Mouse (Mus musculus) ZHBTc4 (cell line): ENCODE data around the gene RPS10-NUDT3.

ENCODE experiments used
- DNase-seq: peaks from one replicate; pipeline ENCODE4 v3.0.0-alpha.2; 2011; ENCODE audit warnings: low read depth, low spot score

The RPS10-NUDT3 gene

DNA sequence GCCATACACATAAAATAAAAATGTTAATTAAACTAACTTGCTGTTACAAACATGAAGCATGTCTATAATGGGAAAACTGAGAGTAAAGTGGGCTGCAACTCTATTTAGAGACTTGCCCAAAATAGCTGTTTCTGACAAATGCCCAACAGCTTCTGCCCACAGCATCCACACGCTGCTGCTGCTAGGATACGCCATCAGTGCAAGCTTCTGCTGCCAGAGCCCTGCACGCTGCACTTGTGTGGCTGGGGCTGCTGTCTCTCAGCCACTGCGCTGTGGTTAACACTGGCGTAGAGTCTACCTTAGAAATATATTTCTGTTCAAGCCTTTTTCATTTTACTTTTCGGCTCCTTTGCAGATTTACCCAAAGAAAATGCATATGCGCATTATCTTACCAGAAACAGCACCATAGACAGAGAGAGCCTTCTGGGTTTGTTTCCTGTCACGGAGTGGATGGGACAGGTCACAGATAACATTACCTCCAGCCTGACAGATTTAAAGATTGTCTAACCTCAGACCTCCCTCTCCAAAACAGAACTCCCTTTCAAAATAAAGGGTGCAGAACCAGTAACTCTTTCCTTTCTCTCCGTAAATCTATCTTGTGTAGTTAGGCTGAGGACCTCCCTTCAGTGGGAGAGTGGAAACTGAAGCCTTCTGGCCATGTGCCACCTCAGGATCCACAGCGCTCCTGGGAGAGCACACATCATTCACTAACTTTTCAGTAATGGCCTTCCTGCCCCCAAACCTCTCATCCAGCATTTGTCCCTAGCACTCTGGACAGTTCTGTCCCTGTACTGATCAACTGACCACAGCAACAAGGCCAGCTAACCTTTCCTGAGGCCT lies 24.1 kb downstream of the RPS10-NUDT3 start:
- no peak for DNase-seq

DNA sequence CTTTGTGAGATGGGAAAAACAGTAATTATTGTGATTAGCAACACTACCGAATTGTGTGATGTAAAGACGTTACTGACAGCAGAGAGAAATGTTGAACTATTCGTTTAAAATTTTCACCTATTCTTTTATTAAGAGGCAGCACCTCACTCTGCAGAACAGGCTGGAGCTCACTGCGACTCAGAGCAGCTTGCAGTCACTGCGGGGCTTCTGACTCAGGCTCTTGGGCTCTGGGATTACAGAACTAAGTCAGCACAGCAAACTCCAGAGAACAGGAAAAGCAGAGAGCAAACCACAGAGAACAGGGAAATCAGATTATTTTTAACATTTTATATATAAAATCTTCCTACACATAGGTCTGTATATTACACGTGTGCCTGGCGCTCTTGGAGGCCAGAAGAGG lies 25.4 kb downstream of the RPS10-NUDT3 start:
- no peak for DNase-seq

DNA sequence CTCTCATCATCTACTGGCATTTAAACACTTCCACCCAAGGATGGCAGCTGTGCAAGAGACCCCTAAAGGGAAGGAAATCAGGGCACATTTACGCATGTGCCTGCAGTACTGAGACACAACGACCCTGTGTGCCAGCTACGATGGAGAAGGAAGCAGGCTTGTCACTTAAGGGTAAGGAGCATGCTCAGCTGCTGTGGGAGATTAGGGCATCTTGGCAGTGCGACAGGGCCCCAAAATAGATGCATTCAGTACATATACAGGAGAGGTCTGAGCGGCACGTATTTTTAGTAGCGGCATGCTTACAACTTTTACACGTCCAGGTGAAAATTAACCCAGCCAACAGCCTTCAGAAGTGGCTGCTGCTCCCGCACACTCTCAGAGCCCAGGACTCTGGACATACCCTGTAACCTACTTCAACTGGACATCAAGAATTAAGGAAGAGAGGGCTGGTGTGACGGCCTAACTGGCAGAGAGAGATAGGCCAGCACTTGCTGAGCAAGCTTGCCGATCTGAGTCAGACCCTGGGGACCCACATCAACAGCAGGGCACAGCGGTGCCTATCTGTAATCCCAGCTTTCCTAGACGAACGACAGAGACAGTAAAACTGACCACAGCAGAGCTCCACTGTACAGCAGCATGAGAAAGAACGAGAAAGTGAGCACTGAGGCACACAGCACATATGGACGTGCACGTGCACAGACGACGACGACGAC lies 31.3 kb downstream of the RPS10-NUDT3 start:
- DNase-seq = no peak

DNA sequence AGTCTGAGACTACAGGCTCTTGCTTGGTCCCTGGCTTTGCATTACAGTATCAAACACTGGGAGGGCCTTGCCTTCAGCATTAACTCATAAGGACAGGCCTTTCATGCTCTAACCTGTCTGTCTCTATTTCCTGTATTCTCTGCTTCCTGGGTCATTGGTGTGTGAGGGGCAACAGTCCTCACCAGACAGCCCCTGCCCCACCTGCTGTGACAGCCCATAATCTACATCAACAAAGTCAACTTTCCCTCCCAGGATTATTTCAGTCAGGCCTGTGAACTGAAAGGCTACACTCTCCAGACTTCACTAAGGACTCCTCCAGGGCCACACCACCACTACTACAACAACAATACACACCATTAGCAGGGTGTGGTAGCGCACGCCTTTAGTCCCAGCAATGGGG lies 32.0 kb downstream of the RPS10-NUDT3 start:
- peak; percentile 86 for DNase-seq

DNA sequence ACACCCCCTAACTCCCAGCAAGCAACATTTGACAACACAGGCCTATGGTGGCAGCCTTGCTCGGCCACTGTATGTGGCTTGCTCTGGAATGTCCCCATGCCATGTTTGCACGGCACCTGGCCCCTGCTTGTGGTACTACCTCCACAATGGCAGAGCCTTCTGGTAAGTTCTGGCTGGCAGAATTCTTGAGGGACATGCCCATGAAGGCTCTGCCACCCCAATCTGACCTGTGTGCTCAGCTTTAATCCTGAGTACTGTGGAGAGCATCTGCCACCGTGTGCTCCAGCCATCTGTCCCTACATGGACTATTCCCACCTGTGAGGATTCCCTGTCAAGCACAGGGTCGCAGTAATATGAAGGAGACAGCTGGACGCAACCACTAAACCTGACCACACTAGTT lies 34.2 kb downstream of the RPS10-NUDT3 start:
- no peak for DNase-seq

DNA sequence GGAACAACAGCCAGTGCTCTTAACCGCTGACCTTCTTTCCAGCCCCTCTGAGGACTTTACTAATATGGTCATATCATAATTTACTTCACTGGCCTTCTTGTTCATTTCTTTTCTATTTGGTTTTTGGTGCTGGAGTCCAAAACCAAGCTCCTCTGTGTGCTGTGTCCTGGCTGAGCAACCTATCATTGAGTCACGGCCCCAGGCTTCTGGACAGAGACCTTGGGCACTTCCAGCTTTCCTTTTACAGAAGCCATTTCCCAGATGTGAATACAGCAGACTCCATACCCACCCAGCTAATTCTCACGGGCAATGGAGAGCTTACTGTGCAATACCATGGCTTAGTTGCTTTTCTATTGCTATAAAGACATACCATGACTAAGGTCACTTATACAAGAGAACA lies 34.7 kb downstream of the RPS10-NUDT3 start:
- no peak for DNase-seq

DNA sequence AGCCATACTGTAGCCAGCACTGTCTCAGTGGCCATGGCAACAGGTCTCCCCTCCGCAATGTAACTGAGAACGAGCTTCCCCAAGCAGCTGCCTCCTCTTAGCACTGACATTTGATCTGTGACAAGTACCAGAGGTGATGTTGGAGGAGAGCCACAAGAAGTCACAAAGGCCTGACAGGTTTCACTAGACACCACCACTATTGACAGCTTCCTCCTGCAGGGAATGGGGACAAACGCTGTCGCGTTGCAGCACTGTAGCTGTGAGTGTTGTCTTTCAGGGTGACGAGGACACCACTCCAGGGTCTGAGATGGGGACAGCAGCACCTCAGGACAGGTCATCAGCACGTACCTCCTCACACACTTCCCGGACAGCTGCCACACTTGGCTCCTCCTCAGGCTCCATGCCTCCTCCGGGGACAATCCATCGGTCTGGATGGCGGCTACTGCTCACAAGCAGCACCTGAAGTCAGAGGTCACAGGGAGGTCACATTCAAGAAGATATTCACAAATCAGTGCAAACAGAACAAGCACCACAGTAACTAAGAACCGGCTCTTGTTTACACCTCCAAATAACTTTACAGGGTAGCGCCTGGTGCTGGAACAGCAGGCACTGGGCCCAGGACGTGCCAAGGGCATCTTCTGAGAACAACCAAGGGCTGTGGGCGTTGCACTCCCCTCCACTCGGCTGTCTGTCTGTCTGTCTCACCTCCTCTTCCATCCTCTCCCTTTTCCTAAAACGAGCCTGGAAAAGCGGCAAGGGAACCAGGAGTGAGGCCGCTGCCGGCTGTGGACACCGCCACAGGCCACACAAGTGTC lies 38.4 kb downstream of the RPS10-NUDT3 start:
- DNase-seq = no peak

DNA sequence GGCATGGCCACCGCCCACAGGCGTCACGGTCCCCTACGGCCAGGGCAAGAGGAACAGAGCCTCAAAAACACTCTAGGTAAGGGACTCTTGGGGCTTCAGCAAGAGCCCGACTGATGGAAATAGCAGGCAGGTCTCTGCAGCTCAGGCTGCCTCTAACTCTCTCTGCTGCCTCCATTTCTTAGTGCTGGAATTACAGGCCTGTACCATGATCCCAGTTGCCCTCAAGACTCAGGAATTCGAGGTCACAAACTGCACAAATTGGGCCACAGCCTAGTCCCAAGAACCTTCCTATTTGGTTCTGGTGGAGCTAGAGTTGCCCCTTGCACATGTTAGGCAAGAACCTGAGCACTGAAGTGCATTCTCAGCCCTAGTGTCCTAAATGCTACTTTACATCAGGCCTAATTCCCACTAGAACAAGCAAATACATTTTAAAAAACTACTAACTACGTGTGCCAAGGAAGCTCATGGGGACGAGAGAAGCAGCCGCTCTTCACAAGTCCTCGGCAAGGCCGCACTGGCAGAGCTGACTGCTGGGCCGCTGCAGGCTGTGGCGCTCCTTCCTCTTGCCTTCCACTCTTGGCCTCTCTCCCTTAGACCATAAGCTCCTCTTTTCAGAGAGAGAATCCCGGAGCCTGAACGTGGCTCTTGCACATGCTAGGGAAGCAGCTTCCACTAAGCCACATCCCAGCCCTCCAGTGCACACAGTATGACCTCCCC lies 39.2 kb downstream of the RPS10-NUDT3 start:
- no peak for DNase-seq

DNA sequence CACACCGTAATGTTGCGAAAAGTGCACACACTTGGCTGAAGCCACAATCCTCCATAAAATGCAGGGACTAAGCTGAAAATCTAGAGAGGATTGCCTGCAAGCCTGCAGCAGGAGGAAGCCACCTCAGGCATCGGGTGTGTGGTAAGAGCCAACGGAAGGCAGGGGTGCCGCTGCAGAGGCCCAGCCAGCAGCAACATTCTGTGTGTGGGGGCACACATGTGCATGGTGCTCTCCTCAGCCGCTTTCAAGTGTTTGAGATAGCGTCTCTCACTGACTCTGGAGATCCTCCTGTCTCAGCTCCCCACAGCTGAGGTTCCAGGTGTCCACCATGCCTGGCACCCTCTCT lies 42.5 kb downstream of the RPS10-NUDT3 start:
- no peak for DNase-seq

DNA sequence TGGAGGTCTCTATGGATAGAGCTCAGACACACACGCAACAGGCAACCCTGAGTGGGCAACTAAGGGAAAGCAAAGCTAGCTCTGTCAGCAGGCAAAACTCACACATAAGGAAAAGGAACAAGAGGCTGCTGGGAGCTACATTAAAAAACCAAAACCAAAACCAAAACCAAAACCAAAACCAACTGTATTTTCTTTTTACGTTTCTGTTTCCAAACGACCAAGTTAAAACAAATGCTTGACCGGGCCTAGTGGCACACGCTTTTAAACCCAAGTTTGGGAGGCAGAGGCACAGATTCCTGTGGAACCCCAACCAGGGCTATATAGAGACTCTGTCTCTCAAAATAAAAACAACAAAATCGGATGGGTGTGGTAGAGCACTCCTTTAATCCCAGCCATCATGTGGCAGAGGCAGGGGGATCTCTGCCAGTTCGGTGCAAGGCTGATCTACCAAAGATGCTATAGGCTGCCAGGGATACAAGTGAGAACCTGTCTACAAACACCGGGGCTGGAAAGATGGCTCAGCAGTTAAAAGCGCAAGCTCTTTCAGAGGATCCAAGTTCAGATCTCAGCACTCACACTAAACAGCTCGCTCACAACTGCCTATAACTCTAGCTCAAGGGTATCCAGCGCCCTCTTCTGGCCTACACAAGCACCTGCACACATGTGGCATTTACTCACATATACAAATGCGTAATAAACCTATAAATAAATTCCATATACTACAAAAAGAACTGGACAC lies 43.0 kb downstream of the RPS10-NUDT3 start:
- DNase-seq = peak; percentile 78

DNA sequence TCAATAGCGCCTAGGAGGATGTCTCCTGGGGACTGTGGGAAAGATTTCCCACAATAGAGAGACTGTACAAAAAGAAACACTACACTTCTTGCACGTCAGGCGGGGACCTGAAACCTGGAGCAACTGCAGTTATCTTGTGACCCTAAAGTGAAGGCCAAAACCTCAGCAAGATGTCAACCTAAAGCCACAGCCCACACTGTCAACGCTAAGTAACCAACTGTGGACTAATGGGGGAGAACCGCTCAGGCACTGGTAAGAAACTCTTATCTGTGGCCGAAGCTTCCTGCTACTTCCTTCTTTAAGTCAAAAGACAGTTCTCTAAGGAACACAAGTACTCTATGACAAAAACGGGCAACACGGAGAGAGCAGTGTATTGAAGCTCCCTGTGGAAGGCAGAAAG lies 46.8 kb downstream of the RPS10-NUDT3 start:
- no peak for DNase-seq

DNA sequence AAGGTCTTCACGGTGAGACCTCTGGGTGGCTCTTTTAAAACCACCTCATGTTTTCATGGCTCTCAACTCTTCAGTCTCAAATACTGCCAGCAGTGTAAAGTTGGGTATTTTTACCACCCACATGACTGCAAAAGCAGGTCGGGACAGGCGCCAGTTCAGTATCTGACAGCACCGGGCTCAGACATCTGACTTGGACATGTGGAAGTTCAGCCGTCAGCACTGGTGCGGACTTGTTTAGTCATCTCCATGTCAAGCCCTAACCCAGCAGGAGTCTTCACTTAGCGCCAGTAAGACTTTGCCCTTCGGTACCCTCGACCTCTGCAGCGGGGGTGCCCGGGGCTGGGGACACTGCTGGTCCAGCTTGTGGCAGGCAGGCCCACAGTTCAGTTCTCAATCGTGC lies 47.8 kb downstream of the RPS10-NUDT3 start:
- no peak for DNase-seq

DNA sequence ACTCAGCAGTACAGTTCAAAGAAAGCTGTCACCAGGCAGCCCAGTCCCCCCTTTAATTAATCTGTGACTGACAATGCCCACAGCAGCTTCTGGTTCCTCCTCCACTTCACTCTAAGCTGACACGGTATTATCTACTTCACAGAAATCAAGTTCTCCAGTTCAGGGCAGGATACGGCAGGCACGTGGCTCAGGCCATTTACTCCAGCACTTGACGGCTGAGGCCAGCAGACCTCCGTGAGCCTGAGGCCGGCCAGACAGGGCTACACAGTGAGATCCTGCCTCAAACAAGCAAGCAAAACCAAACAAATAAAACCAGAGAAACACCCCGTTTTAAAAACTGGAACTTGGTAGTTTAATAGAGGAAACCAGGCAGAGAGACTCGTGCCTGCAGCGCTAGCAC lies 48.4 kb downstream of the RPS10-NUDT3 start:
- DNase-seq = no peak

DNA sequence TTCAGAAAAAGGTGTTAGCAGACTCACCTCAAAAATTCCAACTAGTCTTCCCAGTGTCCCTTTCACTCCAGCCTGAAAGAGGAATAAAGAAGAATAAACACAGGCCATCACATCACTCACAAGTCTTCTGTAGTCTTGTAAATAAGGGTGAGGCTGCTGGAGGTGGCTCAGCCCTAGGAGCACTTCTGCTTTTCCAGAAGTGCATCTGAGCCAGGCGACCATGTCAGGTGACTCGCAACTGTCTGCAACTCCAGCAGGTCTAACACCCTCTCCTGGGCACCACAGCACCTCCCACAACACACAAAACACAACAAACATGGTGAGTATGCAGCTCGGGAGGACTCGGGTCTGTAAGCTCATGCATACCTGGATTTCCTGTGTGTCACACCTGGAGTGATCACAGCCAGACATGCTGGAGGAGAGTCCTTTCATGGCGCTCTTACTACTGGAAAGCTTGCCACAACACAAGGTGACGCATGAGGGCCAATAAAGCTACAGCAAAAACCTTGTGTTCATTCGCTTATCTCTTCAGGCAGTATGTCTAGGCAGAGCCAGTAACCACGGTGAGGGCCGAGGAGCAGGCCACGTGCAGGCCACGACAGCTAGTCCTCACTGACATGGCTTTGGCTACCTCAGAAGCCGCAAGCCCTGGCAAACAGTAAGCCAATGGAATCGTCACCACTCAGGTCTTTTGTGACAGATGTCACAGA lies 51.7 kb downstream of the RPS10-NUDT3 start:
- peak; percentile 70 for DNase-seq

DNA sequence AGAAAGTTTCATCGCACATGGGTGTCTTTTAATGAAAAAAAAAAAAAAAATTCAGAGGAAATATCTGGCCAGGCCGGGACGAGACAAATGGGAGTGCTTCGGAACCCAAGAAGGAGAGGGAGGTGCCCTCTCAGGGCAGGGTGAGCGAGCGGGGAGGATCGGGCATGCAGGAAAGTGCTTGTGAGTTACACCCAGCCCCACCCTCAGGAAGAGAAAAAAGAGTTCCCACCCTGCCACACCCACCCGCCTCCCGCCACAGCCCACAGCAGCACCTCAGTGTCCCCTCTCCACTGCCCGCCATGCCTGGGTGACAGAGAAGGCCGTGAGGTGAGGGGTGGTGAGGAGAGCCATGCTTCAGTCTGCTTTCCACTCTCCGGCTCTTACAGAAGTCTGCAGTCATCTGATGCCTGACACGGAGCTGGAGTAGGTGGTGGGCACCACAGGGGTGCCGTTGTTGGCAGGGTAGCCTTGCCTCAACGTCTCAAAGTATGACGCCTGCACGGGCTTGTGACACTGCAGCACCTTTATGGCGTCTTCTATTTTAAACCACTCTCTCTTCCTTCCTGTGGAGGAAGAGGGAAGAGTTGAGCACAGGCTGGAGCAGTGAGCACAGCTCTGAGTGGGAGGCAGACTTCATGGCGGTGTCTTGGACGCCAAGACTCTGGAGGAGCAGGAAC lies 54.5 kb downstream of the RPS10-NUDT3 start:
- DNase-seq = peak; percentile 53

DNA sequence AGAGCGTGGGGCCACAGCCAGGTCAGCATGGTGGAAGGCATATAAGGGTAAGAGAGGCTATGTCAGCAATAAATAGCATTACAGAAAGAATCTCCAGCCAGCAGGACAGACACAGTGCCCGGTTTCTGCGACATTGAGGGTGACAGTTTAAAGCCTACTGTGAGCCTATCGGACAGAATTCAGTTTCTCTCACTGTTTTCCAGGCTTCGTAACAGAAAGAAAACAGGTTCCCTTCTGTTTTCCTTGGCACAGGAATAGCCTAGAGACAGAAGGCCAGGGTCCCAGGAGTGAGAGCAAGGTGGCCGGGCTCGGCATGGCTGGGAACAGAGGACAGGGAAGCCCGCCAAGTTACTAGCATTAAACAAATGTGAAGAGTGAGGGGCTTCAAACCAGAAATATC lies 55.2 kb downstream of the RPS10-NUDT3 start:
- no peak for DNase-seq

DNA sequence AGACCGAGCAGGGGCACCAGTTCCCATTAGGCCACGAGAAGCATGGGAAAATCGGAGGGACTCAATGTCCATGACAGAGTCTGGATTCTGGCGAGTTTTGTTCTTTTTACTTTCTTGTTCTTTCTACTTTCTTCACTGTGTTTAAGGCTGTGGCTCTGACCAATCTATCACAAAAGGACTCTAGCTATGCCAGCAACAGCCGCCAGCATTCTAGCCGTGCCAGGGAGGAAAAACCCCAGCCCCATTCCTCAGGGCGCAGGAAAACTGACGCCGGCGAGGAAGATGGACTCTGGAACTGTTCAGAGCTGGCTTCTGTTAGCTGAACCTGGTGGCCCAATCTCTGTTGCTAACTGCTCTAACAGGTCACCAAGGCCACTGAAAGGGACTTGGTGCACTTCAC lies 56.5 kb downstream of the RPS10-NUDT3 start:
- no peak for DNase-seq

DNA sequence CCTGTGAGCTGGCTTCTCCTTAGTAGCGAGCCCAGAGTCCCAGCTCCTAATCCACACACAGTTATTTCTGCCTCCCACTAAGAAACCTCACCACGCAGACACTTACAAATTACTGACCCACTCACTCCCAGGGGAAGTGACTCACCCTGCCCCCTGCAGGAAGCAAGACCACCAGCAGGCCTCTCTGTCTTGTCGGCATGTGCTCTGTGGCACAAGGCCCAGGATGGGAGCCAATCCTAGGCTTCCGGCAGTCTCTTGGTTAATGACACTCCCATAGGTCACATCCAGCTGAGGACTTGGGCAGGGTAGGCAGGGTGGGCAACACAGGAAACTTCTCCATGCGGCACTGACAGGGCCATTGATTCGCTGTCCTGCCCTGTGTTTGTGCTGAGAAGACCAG lies 57.6 kb downstream of the RPS10-NUDT3 start:
- peak; percentile 77 for DNase-seq

DNA sequence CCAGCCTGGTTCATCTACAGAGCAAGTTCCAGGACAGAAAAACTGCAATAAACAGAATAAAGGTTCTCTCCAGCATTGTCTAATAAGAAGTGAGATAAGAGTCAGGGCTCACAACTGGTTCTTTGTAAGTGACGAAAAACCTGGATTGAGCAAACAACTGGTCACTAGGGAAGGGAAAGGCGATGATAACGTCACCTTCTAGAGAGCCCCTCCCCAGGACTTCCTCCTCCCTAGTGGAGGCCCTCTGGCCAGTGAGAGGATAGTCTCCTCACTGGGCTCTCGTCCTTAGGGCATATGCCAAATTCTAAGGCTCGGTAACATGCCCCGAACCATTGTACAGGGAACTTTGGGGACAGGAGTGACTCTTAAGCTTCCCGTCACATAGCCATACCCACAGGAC lies 59.0 kb downstream of the RPS10-NUDT3 start:
- DNase-seq = no peak
